Mouse (Mus musculus): ENCODE results near the gene Gpr87. TPM values are rescaled to one million over a fixed set of nuclear protein-coding genes. Genes with fewer than 3 reads are reported as not detected.
"Not testable (repeated sequence)": the region's sequence is repeated elsewhere in the genome, so short reads cannot be mapped to it uniquely, and the experiment has no call there.

Gene Gpr87
- polyA plus RNA-seq, 3 experiments from 2014 or later, result not detected

GRCm38 (mm10) chr3:59185662-59186061, 9.2 kb downstream of the Gpr87 start:
- ATAC-seq, result no peak

- no peak for ATAC-seq
Observed at GRCm38 (mm10) chr3:59182129-59182528, 12.8 kb downstream of the Gpr87 start.

- no peak for ATAC-seq
Observed at GRCm38 (mm10) chr3:59181134-59181533, 13.8 kb downstream of the Gpr87 start.

- ATAC-seq, result no peak
Observed at GRCm38 (mm10) chr3:59176871-59177270, 18.0 kb downstream of the Gpr87 start.

GRCm38 (mm10) chr3:59175234-59175633, 19.7 kb downstream of the Gpr87 start:
- ATAC-seq, result no peak

GRCm38 (mm10) chr3:59174426-59175154, 20.3 kb downstream of the Gpr87 start:
- ATAC-seq, result no peak

- ATAC-seq, result no peak
Observed at GRCm38 (mm10) chr3:59169921-59170627, 24.8 kb downstream of the Gpr87 start.

GRCm38 (mm10) chr3:59169215-59169614, 25.7 kb downstream of the Gpr87 start:
- ATAC-seq, result no peak

GRCm38 (mm10) chr3:59168476-59168875, 26.4 kb downstream of the Gpr87 start:
- ATAC-seq, result no peak

- ATAC-seq, result no peak
Observed at GRCm38 (mm10) chr3:59167417-59168054, 27.4 kb downstream of the Gpr87 start.

- ATAC-seq, result no peak
Observed at GRCm38 (mm10) chr3:59160465-59160864, 34.4 kb downstream of the Gpr87 start.

GRCm38 (mm10) chr3:59157048-59157447, 37.9 kb downstream of the Gpr87 start:
- ATAC-seq, result no peak

- ATAC-seq, result no peak
Observed at GRCm38 (mm10) chr3:59155404-59155803, 39.5 kb downstream of the Gpr87 start.

- no peak for ATAC-seq
Observed at GRCm38 (mm10) chr3:59154888-59155287, 40.0 kb downstream of the Gpr87 start.

- no peak for ATAC-seq
Observed at GRCm38 (mm10) chr3:59153424-59153823, 41.5 kb downstream of the Gpr87 start, which contains the start of gene P2ry14. Gene P2ry14 (minus strand): TSS chr3:59153618.

GRCm38 (mm10) chr3:59150624-59151023, 44.3 kb downstream of the Gpr87 start:
- ATAC-seq, result no peak

GRCm38 (mm10) chr3:59149646-59150045, 45.3 kb downstream of the Gpr87 start:
- ATAC-seq, result no peak

GRCm38 (mm10) chr3:59145194-59145593, 49.7 kb downstream of the Gpr87 start:
- ATAC-seq, result no peak

GRCm38 (mm10) chr3:59141507-59142305, 53.2 kb downstream of the Gpr87 start:
- no peak for ATAC-seq

GRCm38 (mm10) chr3:59140941-59141340, 54.0 kb downstream of the Gpr87 start:
- not testable (repeated sequence) for ATAC-seq

- ATAC-seq, result no peak
Observed at GRCm38 (mm10) chr3:59140115-59140514, 54.8 kb downstream of the Gpr87 start.

- no peak for ATAC-seq
Observed at GRCm38 (mm10) chr3:59139651-59140051, 55.3 kb downstream of the Gpr87 start.

Measured in inflammation-experienced regulatory T-cells, adult 6 months (primary cell).